Mouse (Mus musculus): ENCODE results near the gene Fgf13.

DNA sequence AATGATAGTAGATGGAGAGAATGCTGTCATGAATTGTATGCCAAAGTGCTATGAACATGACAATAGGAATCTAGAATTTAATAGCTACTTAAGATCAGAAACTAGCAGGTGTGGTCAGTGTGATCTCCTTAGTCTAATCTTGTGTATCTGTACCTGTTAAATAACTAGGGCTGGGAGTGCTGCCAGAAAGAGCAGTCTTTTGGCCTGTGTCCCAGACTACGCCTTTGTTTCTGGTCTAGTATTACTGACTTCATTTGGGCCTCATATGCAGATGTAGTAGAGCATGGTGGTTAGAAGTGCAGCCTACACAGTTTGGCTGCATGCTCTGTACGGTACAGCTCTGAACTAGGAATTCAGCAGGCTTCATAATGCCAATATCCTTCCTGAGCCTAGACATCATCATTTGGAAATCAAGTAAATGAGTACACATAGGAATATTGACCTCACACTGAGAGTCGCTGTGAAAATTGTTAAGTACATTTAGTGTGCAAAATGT, 276.9 kb downstream of the Fgf13 start:
- TF ChIP-seq CTCF (IDR thresholded peaks at IDR 0.05; ENCODE audit: borderline replicate concordance, insufficient read depth, low read length): no peak
- no peak for TF ChIP-seq POLR2A (IDR thresholded peaks at IDR 0.05; ENCODE audit: low read depth, low read length)
